Mouse (Mus musculus): ENCODE data around the gene Traf7. TPM values are rescaled to one million over a fixed set of nuclear protein-coding genes. Genes with fewer than 3 reads are reported as not detected.

Gene Traf7
- polyA plus RNA-seq, 1 experiment from 2014 or later: 42.6 TPM

DNA sequence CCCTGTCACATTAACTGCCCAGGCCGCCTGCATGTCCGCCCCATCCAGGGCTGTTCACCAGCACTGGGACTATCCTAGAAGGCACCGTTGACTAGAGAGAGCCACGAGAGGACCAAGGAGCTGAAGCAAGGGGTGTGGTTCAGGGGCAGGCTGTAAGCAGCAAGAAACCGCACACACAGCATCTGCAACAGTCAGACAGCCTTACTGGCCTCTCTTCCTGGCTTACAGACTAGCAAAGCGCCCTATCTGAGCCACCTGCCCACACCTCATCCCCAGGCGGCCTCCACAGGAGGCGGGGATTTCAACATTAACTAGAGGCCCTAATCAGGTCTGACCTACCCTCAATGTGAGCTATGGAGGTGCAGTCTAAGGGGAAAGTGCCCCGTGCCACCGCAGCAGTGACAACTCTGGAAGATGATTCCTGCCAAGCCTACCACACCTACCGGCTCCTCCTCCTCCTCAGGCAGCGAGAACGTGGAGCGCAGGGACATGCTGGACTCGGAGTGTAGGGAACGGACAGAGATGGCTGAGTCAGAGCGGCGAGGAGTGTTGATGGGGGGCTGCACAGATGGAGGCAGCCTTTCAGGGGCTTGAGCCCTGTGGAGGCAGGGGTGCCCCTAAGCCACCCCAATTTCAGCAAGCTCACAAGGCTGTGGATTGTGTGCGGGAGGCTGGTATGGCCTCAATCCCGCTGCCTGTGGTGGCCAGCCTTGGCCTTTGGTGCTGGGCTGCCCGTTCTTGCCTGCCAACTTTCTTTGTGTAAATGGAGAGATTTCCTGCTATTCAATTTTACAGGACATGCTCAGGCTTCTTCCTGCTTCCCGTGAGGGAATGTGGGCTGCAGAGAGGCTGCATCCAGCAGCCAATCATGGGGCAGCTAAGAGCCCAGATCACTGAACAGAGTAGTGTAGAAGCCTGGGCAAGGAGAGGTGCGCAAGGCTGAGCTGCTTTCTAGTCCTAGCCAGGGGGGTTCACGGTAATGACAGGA lies 13.2 kb downstream of the Traf7 start:
- no peak for ATAC-seq (ENCODE audit: low FRiP score, low TSS enrichment)
- no peak for DNase-seq (ENCODE audit: low spot score)
- 75% methylated on average over 24 of the region's 24 CpGs for WGBS
- Histone ChIP-seq H3K9me3 (ENCODE audit: control insufficient read depth, low read length) (no peaks in the 10 kb centered on the region), H3K36me3 (ENCODE audit: control insufficient read depth, insufficient read depth, low read length) (peaks cover 42% of the 10 kb centered on the region), H3K27ac (replicated peaks) (peak overlapping the region; percentile 45; the same call in 1 of the 2 replicates), H3K27me3 (ENCODE audit: control insufficient read depth, insufficient read depth, low read length) (no peaks in the 10 kb centered on the region), H3K4me1 (replicated peaks; ENCODE audit: control insufficient read depth, insufficient read depth) (no peaks in the 10 kb centered on the region), H3K4me2 (replicated peaks; ENCODE audit: low read depth) (no peak overlapping the region), H3K9ac (ENCODE audit: low read length) (no peak overlapping the region), H3K4me3 (ENCODE audit: low read depth, low read length) (no peak overlapping the region)
- TF ChIP-seq EP300 (optimal IDR thresholded peaks at IDR 0.05) (no peak), CTCF (IDR thresholded peaks at IDR 0.05; ENCODE audit: low read depth) (no peak)

DNA sequence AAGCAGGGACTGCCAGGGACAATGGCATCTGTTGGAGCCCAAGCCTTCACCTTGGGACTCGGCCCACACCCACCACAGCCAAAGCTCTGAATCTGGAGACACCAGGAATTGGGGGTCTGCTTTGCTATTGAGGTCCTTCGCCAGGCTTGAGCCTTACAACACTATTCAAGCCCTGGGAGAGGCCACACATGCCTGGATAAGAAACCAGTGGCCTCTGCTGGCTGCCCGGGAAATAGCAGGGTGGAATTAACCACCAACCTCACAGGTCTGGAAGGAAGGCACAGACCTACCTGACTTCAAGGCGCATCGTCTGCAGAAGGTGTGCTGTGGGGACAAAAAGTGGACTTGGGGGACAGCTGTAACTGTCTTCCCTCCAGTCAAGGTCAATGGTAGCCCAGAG lies 14.1 kb downstream of the Traf7 start:
- WGBS: 49% methylated on average over 5 of the region's 5 CpGs

DNA sequence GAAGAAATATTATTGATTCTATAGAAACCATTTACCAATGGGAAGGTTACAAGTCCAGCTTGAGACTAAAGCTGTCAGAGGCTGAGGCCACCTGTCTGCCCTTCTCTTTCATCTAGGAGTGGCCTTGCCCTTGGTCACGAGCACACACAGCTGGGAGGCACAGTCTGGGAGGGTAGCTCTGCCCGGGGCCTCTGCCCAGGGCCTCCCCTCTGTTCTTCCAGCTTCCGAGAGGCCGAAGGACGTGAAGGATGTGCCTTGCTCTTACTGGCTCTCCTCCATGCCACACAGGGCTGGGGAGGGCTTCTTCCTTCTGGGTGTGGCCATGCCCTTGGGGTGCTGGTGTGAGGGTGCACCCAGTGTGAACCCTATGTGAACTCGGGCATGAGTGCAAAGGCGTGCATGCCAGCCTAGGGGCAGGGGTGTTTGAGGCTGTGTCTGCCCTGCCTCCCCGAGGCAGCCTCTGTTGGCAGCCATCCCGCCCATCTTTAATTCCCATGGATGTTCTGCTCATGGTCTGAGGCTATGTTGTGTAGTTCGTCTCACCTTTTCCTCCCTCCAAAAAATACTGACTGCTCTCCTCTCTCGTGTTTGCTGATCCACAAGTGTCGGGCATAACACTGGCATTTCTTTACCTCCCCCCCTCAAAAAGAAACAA lies 19.8 kb downstream of the Traf7 start:
- WGBS: 63% methylated on average over 12 of the region's 12 CpGs
- no peak overlapping the region for H3K9ac ChIP-seq (ENCODE audit: low read length)
- no peak overlapping the region for H3K4me3 ChIP-seq (ENCODE audit: low read depth, low read length)
- no peak overlapping the region for H3K4me2 ChIP-seq (replicated peaks; ENCODE audit: low read depth)
- ATAC-seq (ENCODE audit: low FRiP score, low TSS enrichment) (0 out of 2 replicates have a peak, but pooled peaks have one; percentile 8), DNase-seq (ENCODE audit: low spot score) (no peak)
- H3K9me3 ChIP-seq (ENCODE audit: control insufficient read depth, low read length): no peaks in the 10 kb centered on the region
- no peaks in the 10 kb centered on the region for H3K27me3 ChIP-seq (ENCODE audit: control insufficient read depth, insufficient read depth, low read length)
- peaks cover 27% of the 10 kb centered on the region for H3K36me3 ChIP-seq (ENCODE audit: control insufficient read depth, insufficient read depth, low read length)
- no peaks in the 10 kb centered on the region; the same call in 1 of the 2 replicates for H3K4me1 ChIP-seq (replicated peaks; ENCODE audit: control insufficient read depth, insufficient read depth)
- TF ChIP-seq CTCF (IDR thresholded peaks at IDR 0.05; ENCODE audit: low read depth) (no peak), EP300 (optimal IDR thresholded peaks at IDR 0.05) (no peak)
- H3K27ac ChIP-seq (replicated peaks): no peak overlapping the region

More for the DNA sequence above, 14.1 kb downstream of the Traf7 start:
- DNase-seq (ENCODE audit: low spot score): peak; percentile 76
- Histone ChIP-seq H3K27ac (replicated peaks) (no peak overlapping the region), H3K9ac (ENCODE audit: low read length) (no peak overlapping the region), H3K4me3 (ENCODE audit: low read depth, low read length) (no peak overlapping the region), H3K4me1 (replicated peaks; ENCODE audit: control insufficient read depth, insufficient read depth) (no peaks in the 10 kb centered on the region), H3K9me3 (ENCODE audit: control insufficient read depth, low read length) (no peaks in the 10 kb centered on the region), H3K27me3 (ENCODE audit: control insufficient read depth, insufficient read depth, low read length) (no peaks in the 10 kb centered on the region), H3K4me2 (replicated peaks; ENCODE audit: low read depth) (no peak overlapping the region), H3K36me3 (ENCODE audit: control insufficient read depth, insufficient read depth, low read length) (peaks cover 48% of the 10 kb centered on the region)
- ATAC-seq (ENCODE audit: low FRiP score, low TSS enrichment): peak; percentile 35; the same call in 1 of the 2 replicates
- TF ChIP-seq EP300 (optimal IDR thresholded peaks at IDR 0.05): no peak
- TF ChIP-seq CTCF (IDR thresholded peaks at IDR 0.05; ENCODE audit: low read depth): peak; percentile 82

DNA sequence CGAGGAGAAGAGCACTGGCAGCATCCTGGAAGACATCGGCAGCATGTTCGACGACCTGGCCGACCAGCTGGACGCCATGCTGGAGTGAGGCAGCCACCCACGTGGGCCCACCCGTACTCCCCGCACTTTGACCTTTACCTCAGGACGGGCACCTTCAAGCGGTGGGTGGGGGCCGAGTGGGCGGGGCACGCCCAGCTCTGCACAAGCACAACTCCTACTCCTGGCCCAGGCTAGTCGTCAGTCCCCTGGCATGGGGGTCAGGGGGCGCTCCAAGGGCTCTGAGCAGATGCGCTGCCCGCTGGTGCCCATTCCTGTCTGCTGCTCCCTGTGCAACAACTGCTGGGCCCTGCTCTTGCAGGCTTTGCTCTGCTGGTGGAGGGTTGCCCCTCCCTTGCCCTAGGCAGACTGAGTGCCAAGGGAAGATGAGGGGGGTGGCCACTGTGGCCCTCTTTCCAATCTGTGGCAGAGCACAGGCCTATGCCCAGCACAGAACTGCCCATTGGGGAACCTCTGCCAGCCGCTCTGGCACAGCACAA lies 20.5 kb downstream of the Traf7 start:
- no peaks in the 10 kb centered on the region; the same call in 1 of the 2 replicates for H3K4me1 ChIP-seq (replicated peaks; ENCODE audit: control insufficient read depth, insufficient read depth)
- no peak for ATAC-seq (ENCODE audit: low FRiP score, low TSS enrichment)
- no peaks in the 10 kb centered on the region for H3K27me3 ChIP-seq (ENCODE audit: control insufficient read depth, insufficient read depth, low read length)
- H3K9ac ChIP-seq (ENCODE audit: low read length): no peak overlapping the region
- H3K4me2 ChIP-seq (replicated peaks; ENCODE audit: low read depth): no peak overlapping the region
- no peaks in the 10 kb centered on the region for H3K9me3 ChIP-seq (ENCODE audit: control insufficient read depth, low read length)
- peak; percentile 49 for DNase-seq (ENCODE audit: low spot score)
- no peak for TF ChIP-seq EP300 (optimal IDR thresholded peaks at IDR 0.05)
- TF ChIP-seq CTCF (IDR thresholded peaks at IDR 0.05; ENCODE audit: low read depth): no peak
- H3K4me3 ChIP-seq (ENCODE audit: low read depth, low read length): no peak overlapping the region
- 43% methylated on average over 19 of the region's 19 CpGs for WGBS
- peaks cover 26% of the 10 kb centered on the region for H3K36me3 ChIP-seq (ENCODE audit: control insufficient read depth, insufficient read depth, low read length)
- H3K27ac ChIP-seq (replicated peaks): no peak overlapping the region

DNA sequence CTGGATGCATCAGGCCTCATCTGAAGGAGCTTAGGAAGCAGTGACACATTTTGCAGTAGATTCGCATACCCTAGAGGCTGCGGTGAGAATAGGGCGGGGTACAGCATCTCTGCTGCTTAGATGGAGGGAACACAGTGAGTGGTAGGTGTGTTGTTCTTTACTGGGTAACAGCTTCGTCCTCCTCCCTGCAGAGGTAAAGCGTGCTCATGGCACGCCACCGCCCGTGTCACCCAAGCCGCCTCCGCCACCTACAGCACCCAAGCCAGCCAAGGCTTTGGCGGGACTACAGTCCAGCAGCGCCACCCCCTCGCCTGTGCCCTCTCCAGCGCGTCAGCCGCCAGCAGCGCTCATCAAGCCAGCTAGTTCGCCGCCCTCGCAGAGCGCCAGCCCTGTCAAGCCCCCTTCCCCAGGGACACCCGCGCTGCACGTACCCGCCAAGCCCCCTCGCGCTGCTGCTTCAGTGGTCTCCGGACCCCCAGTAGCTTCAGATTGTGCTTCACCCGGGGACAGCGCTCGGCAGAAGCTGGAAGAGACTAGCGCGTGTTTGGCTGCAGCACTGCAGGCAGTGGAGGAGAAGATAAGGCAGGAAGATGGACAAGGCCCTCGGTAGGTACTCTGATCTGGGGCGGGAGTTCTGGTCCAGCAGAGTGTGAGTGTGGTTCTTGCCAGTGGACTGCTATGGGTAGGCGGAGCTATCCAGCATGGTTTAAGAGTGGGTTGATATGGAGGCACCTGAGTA lies 21.2 kb downstream of the Traf7 start:
- Histone ChIP-seq H3K9ac (ENCODE audit: low read length) (no peak overlapping the region), H3K27me3 (ENCODE audit: control insufficient read depth, insufficient read depth, low read length) (no peaks in the 10 kb centered on the region), H3K4me1 (replicated peaks; ENCODE audit: control insufficient read depth, insufficient read depth) (no peaks in the 10 kb centered on the region; the same call in 1 of the 2 replicates), H3K4me2 (replicated peaks; ENCODE audit: low read depth) (no peak overlapping the region; the same call in 1 of the 2 replicates), H3K9me3 (ENCODE audit: control insufficient read depth, low read length) (no peaks in the 10 kb centered on the region), H3K27ac (replicated peaks) (no peak overlapping the region), H3K4me3 (ENCODE audit: low read depth, low read length) (no peak overlapping the region), H3K36me3 (ENCODE audit: control insufficient read depth, insufficient read depth, low read length) (peaks cover 25% of the 10 kb centered on the region)
- DNase-seq (ENCODE audit: low spot score) (peak; percentile 33), ATAC-seq (ENCODE audit: low FRiP score, low TSS enrichment) (no peak)
- TF ChIP-seq EP300 (optimal IDR thresholded peaks at IDR 0.05): no peak
- no peak for TF ChIP-seq CTCF (IDR thresholded peaks at IDR 0.05; ENCODE audit: low read depth)
- WGBS: 44% methylated on average over 36 of the region's 36 CpGs

Data from stomach, postnatal 0 days (tissue).